Mouse (Mus musculus): ENCODE results near the gene Ntf5.
A peak's percentile ranks its signal among the peaks of the same experiment; 100 is the strongest.
"Not testable (repeated sequence)": the region's sequence is repeated elsewhere in the genome, so short reads cannot be mapped to it uniquely, and the experiment has no call there.

Gene Ntf5

GRCm38 (mm10) chr7:45413113-45413863, at the start of gene Ntf5:
Gene Ntf5, plus strand, starts transcription at chr7:45413695.
- peak; percentile 38 for DNase-seq (ENCODE audit: low spot score)

GRCm38 (mm10) chr7:45363983-45364382, 49.5 kb upstream of the Ntf5 start:
- DNase-seq (ENCODE audit: low spot score), result no peak

- DNase-seq (ENCODE audit: low spot score), result peak; percentile 50
These were observed 47.5 kb upstream of the Ntf5 start for GRCm38 (mm10) chr7:45365742-45366651.

GRCm38 (mm10) chr7:45366652-45367019, 46.9 kb upstream of the Ntf5 start, which contains the start of gene Ppfia3:
Gene Ppfia3, minus strand, starts transcription at chr7:45367019.
- DNase-seq (ENCODE audit: low spot score), result no peak

GRCm38 (mm10) chr7:45367020-45367880, 46.2 kb upstream of the Ntf5 start:
- peak; percentile 97 for DNase-seq (ENCODE audit: low spot score)

GRCm38 (mm10) chr7:45368178-45368577, 45.3 kb upstream of the Ntf5 start:
- DNase-seq (ENCODE audit: low spot score), result no peak

GRCm38 (mm10) chr7:45369022-45369745, 44.3 kb upstream of the Ntf5 start:
- DNase-seq (ENCODE audit: low spot score), result no peak

GRCm38 (mm10) chr7:45369836-45370474, 43.5 kb upstream of the Ntf5 start:
- DNase-seq (ENCODE audit: low spot score), result peak; percentile 28

GRCm38 (mm10) chr7:45370475-45371311, 42.8 kb upstream of the Ntf5 start, which contains the start of gene Lin7b:
Gene Lin7b, minus strand, starts transcription at chr7:45370583.
- DNase-seq (ENCODE audit: low spot score), result peak; percentile 74

- no peak for DNase-seq (ENCODE audit: low spot score)
These were observed 41.1 kb upstream of the Ntf5 start for GRCm38 (mm10) chr7:45372371-45372770.

- no peak for DNase-seq (ENCODE audit: low spot score)
These were observed 38.9 kb upstream of the Ntf5 start for GRCm38 (mm10) chr7:45374620-45375019.

GRCm38 (mm10) chr7:45376057-45376456, 37.4 kb upstream of the Ntf5 start:
- no peak for DNase-seq (ENCODE audit: low spot score)

GRCm38 (mm10) chr7:45386077-45386476, 27.4 kb upstream of the Ntf5 start:
- no peak for DNase-seq (ENCODE audit: low spot score)

GRCm38 (mm10) chr7:45395129-45395541, 18.4 kb upstream of the Ntf5 start:
- no peak for DNase-seq (ENCODE audit: low spot score)

- DNase-seq (ENCODE audit: low spot score), result peak; percentile 99
These were observed 17.7 kb upstream of the Ntf5 start, which contains the start of gene Snrnp70 for GRCm38 (mm10) chr7:45395578-45396336. Gene Snrnp70, minus strand, starts transcription at chr7:45395742.

- DNase-seq (ENCODE audit: low spot score), result not testable (repeated sequence)
These were observed 17.1 kb upstream of the Ntf5 start for GRCm38 (mm10) chr7:45396337-45396775.

- no peak for DNase-seq (ENCODE audit: low spot score)
These were observed 16.7 kb upstream of the Ntf5 start for GRCm38 (mm10) chr7:45396787-45397186.

GRCm38 (mm10) chr7:45401521-45402085, 11.9 kb upstream of the Ntf5 start:
- no peak for DNase-seq (ENCODE audit: low spot score)

All from ovary, postnatal 14 days (tissue).